Mouse (Mus musculus) bone marrow macrophage, adult 2 months (primary cell): Measurements from ENCODE around the gene Pcdh9.

Source experiments
- CTCF ChIP-seq: IDR thresholded peaks from 2 replicates; pipeline ENCODE4 v1.5.1; 2012; ENCODE audit warnings: low read depth, mild to moderate bottlenecking, low read length, moderate library complexity
- POLR2A ChIP-seq: IDR thresholded peaks from 2 replicates; pipeline ENCODE4 v1.6.1; 2012; ENCODE audit warnings: mild to moderate bottlenecking, low read depth, low read length, borderline replicate concordance

DNA sequence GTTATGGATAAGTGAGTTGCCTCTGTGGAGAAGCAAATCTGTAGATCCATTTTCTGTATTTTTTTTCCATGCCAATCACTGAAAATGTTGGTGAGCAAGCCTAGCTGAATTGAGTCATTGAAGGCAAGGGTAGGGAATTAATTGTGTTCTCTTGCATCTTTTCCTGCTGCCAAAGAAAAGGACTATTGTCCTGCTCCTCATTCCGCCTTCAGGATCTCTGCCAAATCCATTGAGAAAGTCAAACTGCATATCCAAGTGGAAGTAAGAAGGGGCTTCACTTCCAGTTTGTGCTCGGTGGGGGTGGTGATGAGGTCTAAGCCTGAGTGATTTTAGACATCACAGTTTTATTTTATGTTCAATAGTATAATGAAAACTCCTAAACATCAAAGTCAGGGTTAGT is 105.4 kb downstream of the Pcdh9 start:
- no peak for TF ChIP-seq POLR2A
- no peak for TF ChIP-seq CTCF
